Mouse (Mus musculus): ENCODE data around the gene Card11. TPM values are rescaled to one million over a fixed set of nuclear protein-coding genes. Genes with fewer than 3 reads are reported as not detected.

Card11 gene
- not detected for polyA plus RNA-seq (2014; fragmentation: Illumina TruSeq; extraction: RNeasy Lipid Tissue Mini Kit (QIAGEN cat#74804))

GRCm38 (mm10) chr5:141000349-141000748 lies at the start of gene Card11:
TSS of gene Card11 (minus strand) at chr5:141000582.

GRCm38 (mm10) chr5:140830314-140831063 lies 169.9 kb downstream of the Card11 start, which contains the start of gene Gna12:
TSS of gene Gna12 (minus strand) at chr5:140830431.

Other genes with a start within 250 kb of the Card11 start
- gene Gna12, start 170.2 kb downstream of the Card11 start, polyA plus RNA-seq (2014; fragmentation: Illumina TruSeq; extraction: RNeasy Lipid Tissue Mini Kit (QIAGEN cat#74804)) = 8.4 TPM
- gene Sdk1, start 240.9 kb upstream of the Card11 start, polyA plus RNA-seq (2014; fragmentation: Illumina TruSeq; extraction: RNeasy Lipid Tissue Mini Kit (QIAGEN cat#74804)) = 0.88 TPM

All from ovary, adult 10 weeks (tissue).